Mouse (Mus musculus): ENCODE measurements around the gene Sphk1.

- TF ChIP-seq CTCF (IDR thresholded peaks at IDR 0.05; ENCODE audit: low read depth) (no peak), EP300 (IDR thresholded peaks at IDR 0.05; ENCODE audit: low read depth) (no peak)
Observed at GRCm38 (mm10) chr11:116547296-116548060, 16.8 kb downstream of the Sphk1 start.
